Mouse (Mus musculus): Measurements from ENCODE around the gene Gltp.

Gene Gltp

DNA sequence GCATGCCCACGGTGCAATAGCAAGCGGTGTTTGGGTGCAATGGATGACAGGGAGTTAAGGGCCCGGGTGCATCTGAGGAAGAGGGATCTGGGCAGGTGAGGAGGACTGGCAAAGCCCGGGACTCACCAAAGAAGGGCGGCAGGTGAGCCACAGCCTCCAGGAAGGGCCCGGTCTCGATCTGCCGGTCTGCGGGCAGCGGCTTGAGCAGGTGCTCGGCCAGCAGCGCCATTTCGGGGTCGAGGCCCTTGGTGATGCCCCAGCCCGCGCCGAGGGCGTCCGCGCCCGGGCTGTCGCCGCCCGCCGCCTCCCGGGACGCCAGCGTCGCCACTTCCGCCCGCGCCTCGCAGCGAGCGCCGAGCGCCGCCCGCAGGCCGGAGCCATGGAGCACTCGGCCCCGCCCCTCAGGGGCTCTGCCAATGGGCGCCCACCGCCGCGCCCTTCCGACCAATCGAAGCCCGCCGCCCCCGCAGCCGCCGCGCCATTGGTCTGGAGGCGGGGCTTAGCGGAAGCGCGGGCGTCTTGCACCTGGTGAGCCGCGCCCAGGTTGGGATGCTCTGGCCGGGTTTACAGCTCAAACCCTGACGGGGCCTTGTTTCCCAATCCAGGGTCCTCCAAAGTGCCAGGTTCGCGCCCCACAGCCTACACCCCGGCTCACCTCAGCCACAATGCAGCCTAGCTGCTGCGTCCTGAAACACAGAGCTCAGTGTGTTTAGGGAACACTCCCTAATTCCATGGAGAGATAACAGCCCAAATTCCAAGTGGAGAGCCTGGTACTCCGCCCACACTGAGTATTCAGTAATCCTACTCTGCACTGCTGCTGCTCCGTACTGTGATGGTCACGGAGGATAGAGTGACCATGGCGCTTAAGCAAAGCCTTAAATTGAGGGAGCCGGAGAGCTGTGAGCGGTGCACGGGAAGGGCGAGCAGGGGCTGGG, at the start of gene Gltp:
TSS of gene Gltp (minus strand) at position 352 of the 935 bp plus-strand sequence.
- no peak for TF ChIP-seq GATA4 (IDR thresholded peaks at IDR 0.05; ENCODE audit: insufficient replicate concordance, low read length)

DNA sequence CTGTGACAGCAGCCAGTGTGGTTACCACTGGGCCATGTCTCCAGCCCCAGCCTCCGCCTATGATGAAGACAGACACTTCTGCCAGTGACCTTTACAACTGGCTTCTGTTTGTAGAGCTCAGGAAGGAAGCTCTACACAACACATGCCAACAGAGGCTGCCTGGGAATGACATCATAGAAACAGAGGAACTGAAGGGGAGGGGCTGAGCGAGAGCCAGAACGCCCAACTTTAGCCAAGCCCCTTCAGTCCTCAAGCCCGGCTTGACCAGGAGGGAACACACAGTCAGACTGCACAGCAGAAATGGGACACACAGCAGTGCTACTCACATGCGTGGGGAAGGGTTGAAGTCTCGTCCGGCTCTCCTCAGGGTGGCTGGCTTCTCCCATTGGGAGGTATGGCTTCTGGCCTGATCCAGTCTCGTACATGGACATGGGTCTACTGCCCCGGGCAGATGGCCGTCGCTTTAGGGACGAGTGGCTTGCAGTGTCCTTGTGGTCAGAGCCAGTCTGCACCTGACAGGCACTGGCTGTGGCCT, 48.0 kb upstream of the Gltp start:
- no peak for TF ChIP-seq GATA4 (IDR thresholded peaks at IDR 0.05; ENCODE audit: insufficient replicate concordance, low read length)

DNA sequence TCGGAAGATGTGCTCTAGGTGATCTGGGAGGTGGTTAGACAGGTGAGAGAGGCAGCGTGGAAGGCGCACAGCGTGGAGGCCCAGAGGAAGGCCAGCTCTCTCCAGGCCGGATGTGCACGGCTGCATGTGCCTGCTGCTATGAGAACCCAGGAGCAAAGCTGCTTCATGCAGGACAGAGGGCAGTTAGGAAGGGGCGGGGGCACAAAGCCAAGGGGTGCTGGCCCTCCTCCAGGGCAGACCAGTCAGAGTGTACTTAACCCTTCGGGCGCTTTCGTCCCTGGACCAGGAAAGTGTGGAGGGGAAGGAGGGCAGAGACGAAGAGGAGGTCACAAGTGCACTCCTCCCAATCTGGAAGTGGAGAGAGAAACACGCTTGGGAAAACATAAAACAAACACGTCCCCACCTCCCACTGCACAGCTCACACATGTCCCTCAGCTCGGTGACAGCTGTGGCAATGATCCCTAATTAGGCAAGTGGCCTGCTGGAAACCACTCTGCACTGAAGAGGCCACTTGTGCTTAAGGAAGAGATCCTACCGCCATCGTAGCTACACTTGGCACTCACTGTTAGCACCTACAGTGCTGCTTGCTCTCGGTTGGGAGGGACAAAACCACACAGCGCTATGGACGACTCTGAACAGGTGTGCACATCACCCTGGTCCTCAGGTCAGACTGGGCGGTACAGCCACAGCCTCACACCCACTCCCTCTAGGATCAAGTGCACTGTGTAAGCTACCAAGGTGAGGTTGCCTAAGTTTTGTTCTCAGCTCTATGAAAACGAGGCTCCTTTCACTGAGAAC, 46.5 kb upstream of the Gltp start:
- no peak for TF ChIP-seq GATA4 (IDR thresholded peaks at IDR 0.05; ENCODE audit: insufficient replicate concordance, low read length)

DNA sequence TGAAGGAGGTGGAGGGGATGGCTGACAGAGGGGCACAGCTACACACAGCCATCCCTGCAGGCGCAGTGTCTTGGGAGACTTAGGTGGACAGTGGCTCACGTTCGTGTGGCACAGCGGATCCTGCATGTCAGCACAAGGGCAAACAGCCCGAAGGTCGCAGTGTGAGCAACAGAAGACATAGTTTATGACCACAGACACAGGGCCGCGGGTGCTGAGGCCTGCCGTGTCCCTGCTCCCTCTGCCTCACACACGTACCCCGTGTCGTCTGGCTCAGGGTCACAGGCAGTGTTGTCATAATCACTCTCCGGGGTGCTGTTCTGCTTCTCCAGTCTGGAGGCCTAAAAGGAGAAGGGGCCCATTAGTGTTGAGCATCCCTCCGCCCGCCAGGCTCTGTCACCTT, 42.8 kb upstream of the Gltp start:
- TF ChIP-seq GATA4 (IDR thresholded peaks at IDR 0.05; ENCODE audit: insufficient replicate concordance, low read length), result no peak

- no peak for TF ChIP-seq GATA4 (IDR thresholded peaks at IDR 0.05; ENCODE audit: insufficient replicate concordance, low read length)
Observed at GRCm38 (mm10) chr5:114731969-114732368, 41.2 kb upstream of the Gltp start.

DNA sequence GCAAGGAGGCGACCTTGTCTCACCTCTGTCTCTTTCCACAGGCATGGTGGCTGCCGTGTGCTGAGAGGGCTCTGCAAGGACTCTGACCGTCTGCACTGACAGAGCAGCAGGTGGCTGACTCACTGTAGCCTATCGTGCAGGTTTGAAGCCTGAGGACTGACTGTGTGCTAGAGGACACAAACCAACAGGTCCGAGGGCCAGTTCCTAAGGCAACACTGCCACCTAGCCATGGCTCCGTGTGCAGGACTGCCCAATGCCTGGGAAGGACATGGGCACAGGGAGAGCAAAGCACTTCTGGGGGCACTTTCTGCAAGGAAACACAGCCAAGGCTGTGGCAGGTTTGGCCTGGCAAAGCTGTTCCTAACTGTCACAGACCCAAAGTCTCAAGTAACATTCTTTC, 40.7 kb upstream of the Gltp start:
- no peak for TF ChIP-seq GATA4 (IDR thresholded peaks at IDR 0.05; ENCODE audit: insufficient replicate concordance, low read length)

- TF ChIP-seq GATA4 (IDR thresholded peaks at IDR 0.05; ENCODE audit: insufficient replicate concordance, low read length), result no peak
Observed at GRCm38 (mm10) chr5:114730129-114730528, 39.3 kb upstream of the Gltp start.

DNA sequence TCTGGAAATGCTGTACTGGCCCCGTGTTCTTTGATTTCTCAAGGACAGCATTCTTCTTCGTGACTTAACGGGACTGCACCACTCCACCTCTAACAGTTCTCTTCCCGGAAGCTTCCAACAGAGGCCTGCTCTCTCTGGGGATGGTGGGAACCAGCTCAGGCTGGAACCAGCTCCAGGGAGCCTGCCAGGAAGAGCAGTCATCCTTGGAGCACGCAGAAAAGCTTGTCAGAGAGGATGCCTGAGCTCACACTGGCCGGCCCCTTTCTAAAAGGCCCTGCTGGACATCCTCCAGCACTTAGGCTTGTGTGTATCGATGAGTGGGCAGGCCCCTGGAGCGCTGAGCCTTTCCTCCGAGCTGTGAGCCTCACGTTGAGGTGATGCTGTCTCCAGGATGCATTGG, 37.4 kb upstream of the Gltp start:
- TF ChIP-seq GATA4 (IDR thresholded peaks at IDR 0.05; ENCODE audit: insufficient replicate concordance, low read length), result no peak

- no peak for TF ChIP-seq GATA4 (IDR thresholded peaks at IDR 0.05; ENCODE audit: insufficient replicate concordance, low read length)
Observed at GRCm38 (mm10) chr5:114722846-114723245, 32.1 kb upstream of the Gltp start.

DNA sequence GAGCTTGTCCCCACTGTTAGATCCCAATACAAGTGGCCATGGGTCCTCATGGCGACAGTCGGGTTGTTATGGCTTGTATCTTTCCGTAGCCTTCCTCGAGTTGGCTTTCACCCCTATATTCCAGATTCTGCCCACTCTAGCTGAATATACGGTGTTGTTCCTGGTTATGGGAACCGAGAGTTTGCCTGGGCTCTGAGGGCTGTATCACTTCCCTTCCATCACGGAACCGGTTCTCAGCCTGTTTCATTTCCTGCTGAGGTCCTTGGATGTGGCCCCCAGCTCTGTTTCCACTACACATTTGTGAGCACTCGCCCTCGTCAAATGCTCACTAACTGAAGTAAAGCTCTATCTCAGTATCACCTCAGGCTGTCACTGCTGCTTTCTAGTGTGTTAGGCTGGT, 31.2 kb upstream of the Gltp start:
- no peak for TF ChIP-seq GATA4 (IDR thresholded peaks at IDR 0.05; ENCODE audit: insufficient replicate concordance, low read length)

DNA sequence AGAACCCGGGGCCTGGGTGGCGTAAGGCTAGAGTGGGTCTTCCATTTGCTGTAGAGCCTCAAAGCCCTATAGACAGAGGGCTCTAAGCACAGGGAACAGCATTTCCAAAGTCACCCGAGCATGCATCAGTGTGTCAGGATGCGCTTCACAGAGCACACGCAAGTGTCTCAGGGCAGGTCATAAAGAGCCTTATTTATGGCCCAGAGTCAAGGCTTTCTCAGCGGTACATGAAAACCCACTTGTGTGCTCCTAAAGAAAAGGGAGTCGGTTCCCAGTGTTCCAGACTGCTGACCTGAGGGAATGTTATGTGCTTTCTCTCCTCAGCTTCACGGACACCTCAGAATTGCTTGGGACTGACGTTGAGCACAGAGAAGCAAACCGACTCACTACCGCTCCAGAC, 30.0 kb upstream of the Gltp start:
- no peak for TF ChIP-seq GATA4 (IDR thresholded peaks at IDR 0.05; ENCODE audit: insufficient replicate concordance, low read length)

DNA sequence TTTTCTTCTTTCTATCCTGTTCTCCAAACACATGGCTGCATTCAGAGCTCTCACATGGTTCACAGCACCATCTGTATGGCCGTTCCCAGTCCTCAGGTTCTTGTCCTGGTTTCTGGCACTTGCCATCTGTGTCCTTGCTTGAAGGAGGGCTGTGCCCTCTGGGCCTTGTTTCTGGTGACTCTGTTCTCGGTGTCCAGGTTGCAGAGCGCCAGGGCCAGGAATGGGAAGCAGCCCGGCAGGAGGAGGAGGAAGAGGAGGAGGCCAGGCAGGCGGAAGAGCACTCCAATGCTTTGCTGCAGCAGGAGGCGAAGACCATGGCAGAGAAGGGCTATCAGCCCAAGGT, 29.1 kb upstream of the Gltp start:
- no peak for TF ChIP-seq GATA4 (IDR thresholded peaks at IDR 0.05; ENCODE audit: insufficient replicate concordance, low read length)

GRCm38 (mm10) chr5:114719003-114719927, 28.5 kb upstream of the Gltp start:
- no peak for TF ChIP-seq GATA4 (IDR thresholded peaks at IDR 0.05; ENCODE audit: insufficient replicate concordance, low read length)

- TF ChIP-seq GATA4 (IDR thresholded peaks at IDR 0.05; ENCODE audit: insufficient replicate concordance, low read length), result no peak
Observed at GRCm38 (mm10) chr5:114718483-114718882, 27.7 kb upstream of the Gltp start.

- TF ChIP-seq GATA4 (IDR thresholded peaks at IDR 0.05; ENCODE audit: insufficient replicate concordance, low read length), result no peak
Observed at GRCm38 (mm10) chr5:114717937-114718336, 27.2 kb upstream of the Gltp start.

Data from liver, adult (tissue).